Mouse (Mus musculus) kidney, postnatal 0 days (tissue): Measurements from ENCODE around the gene Sass6. TPM values are rescaled to one million over a fixed set of nuclear protein-coding genes. Genes with fewer than 3 reads are reported as not detected.
"Not testable (repeated sequence)": the region's sequence is repeated elsewhere in the genome, so short reads cannot be mapped to it uniquely, and the experiment has no call there.

Experiments used
- ATAC-seq: fragments of 200-750 bp; cut with Nextera tagmentation; replicated peaks from 2 replicates; pipeline ENCODE4 v1.8.0; 2017; ENCODE audit warnings: low read depth, moderate number of reproducible peaks, moderate TSS enrichment, moderate library complexity; ENCODE audit not compliant: low FRiP score
- DNase-seq: peaks from one replicate; pipeline ENCODE4 v3.0.0-alpha.2; 2016; ENCODE audit warnings: low spot score
- H3K27ac ChIP-seq: fragments of 300-500 bp; sonication (generic); 2 replicates; pipeline ENCODE4 v1.5.1; 2014; ENCODE audit warnings: mild to moderate bottlenecking
- H3K27me3 ChIP-seq: fragments of 300-500 bp; sonication (generic); 2 replicates; pipeline ENCODE4 v1.6.1; 2014; ENCODE audit warnings: low read length, mixed read lengths; ENCODE audit not compliant: insufficient read depth
- H3K36me3 ChIP-seq: fragments of 300-500 bp; sonication (generic); 2 replicates; pipeline ENCODE4 v1.6.1; 2014; ENCODE audit warnings: low read length, mixed read lengths; ENCODE audit not compliant: insufficient read depth
- H3K4me1 ChIP-seq: fragments of 300-500 bp; sonication (generic); replicated peaks from 2 replicates; pipeline ENCODE4 v1.6.1; 2014; ENCODE audit warnings: antibody characterized with exemption, low read length, mixed read lengths; ENCODE audit not compliant: insufficient read depth
- H3K4me2 ChIP-seq: fragments of 300-500 bp; sonication (generic); 2 replicates; pipeline ENCODE4 v1.6.1; 2014; ENCODE audit warnings: mild to moderate bottlenecking, low read length, moderate library complexity, mixed read lengths
- H3K4me3 ChIP-seq: fragments of 300-500 bp; sonication (generic); replicated peaks from 2 replicates; pipeline ENCODE4 v1.5.1; 2014; ENCODE audit warnings: low read depth, low read length
- H3K9ac ChIP-seq: fragments of 300-500 bp; sonication (generic); 2 replicates; pipeline ENCODE4 v1.6.1; 2014; ENCODE audit warnings: low read depth, low read length
- H3K9me3 ChIP-seq: fragments of 300-500 bp; sonication (generic); replicated peaks from 2 replicates; pipeline ENCODE4 v1.6.1; 2016; ENCODE audit warnings: low read length, inconsistent platforms, mixed read lengths
- CTCF ChIP-seq: IDR thresholded peaks from 2 replicates; pipeline ENCODE4 v1.5.1; 2016; ENCODE audit warnings: antibody characterized with exemption, low read depth, mild to moderate bottlenecking, moderate library complexity
- WGBS: fragments of 180-500 bp; shearing (Covaris S2); extraction: QIAGEN DNeasy Blood & Tissue Kit; methylation state at CpG from one replicate; pipeline ENCODE4 v1.1.7; 2014; 5-methylcytosine and 5-hydroxymethylcytosine counted together
- polyA plus RNA-seq: library from polyadenylated mRNA; unstranded; fragments of >200 nt; fragmentation: Nextera tagmentation; extraction: Ambion mirVana; gene quantifications from 2 replicates; pipeline ENCODE4 v1.2.1, GENCODE M21; 2015

The Sass6 gene
- polyA plus RNA-seq, 1 experiment from 2014 or later = 10.0 TPM

- H3K4me1 ChIP-seq = no peaks in the 10 kb centered on the region
- no peak overlapping the region for H3K9ac ChIP-seq
- H3K9me3 ChIP-seq = no peaks in the 10 kb centered on the region
- 96% methylated on average over 9 of the region's 9 CpGs for WGBS
- no peaks in the 10 kb centered on the region for H3K27me3 ChIP-seq
- no peak overlapping the region for H3K4me2 ChIP-seq
- DNase-seq (no peak), ATAC-seq (no peak)
- H3K4me3 ChIP-seq = no peak overlapping the region
- no peak for TF ChIP-seq CTCF
- peaks cover 18% of the 10 kb centered on the region; the same call in 1 of the 2 replicates for H3K36me3 ChIP-seq
- H3K27ac ChIP-seq = no peak overlapping the region
Measured at GRCm38 (mm10) chr3:116650698-116651097, 55.9 kb downstream of the Sass6 start.

DNA sequence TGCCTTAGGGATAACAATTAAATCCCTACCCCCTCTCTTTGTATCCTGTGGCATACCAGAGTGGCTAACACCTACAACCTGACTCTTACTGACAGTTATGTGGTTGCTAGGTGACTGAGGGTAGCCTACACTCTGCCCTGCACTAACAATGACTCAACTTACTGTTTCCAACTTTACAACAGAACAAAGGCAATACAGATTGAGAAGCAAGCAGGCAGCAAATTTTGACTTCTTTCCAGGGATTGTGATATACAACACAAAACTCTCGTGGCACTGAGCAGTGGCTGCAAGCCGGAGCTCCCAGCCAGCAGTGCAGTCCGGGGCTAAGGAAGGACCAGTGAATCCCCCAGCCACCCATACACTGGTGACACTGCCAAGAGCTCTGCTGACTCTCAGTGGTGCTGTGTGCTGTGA, 57.3 kb downstream of the Sass6 start:
- no peak for DNase-seq
- Histone ChIP-seq H3K4me3 (no peak overlapping the region), H3K9ac (no peak overlapping the region), H3K4me1 (no peaks in the 10 kb centered on the region), H3K27me3 (no peaks in the 10 kb centered on the region), H3K36me3 (peaks cover 10% of the 10 kb centered on the region; the same call in 1 of the 2 replicates), H3K4me2 (no peak overlapping the region), H3K9me3 (no peaks in the 10 kb centered on the region), H3K27ac (no peak overlapping the region)
- WGBS = 70% methylated on average over 3 of the region's 3 CpGs
- no peak for TF ChIP-seq CTCF
- ATAC-seq = no peak

DNA sequence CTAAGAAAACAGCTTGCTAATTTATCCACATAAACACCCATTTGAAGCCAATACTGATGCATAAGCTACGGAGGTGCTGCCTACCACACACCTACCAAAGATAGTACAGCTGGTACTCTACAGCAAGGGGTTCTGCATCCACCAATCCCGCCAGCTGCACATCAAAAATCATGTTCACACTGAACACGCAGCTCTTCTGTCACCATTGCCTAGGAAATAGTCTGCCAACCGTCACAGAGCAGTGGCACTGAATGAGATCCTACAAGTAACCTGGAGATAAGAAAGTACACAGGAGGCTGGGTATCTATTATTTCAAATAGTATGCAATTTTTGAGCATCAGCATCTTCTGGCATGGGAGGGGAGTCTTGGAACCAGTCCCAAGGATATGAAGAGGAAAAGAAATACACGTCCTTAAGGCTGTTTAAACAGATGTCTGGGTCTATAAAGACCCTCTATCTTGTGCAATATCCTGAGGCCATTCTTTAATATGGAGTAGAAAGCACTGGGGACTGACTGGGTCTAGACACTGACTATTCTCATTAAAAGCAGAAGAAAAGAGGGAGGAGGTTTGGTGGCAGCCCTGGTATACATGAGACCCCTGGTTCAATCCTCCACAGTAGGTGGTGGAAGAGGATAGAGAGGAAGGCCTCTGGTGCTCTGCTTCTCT, 58.6 kb downstream of the Sass6 start:
- no peak for TF ChIP-seq CTCF
- H3K9me3 ChIP-seq = no peaks in the 10 kb centered on the region
- no peak overlapping the region for H3K27ac ChIP-seq
- no peaks in the 10 kb centered on the region for H3K4me1 ChIP-seq
- no peaks in the 10 kb centered on the region for H3K27me3 ChIP-seq
- H3K4me3 ChIP-seq = no peak overlapping the region
- WGBS = 71% methylated on average over 5 of the region's 5 CpGs
- DNase-seq = no peak
- ATAC-seq = no peak
- no peak overlapping the region for H3K9ac ChIP-seq
- no peak overlapping the region for H3K4me2 ChIP-seq
- H3K36me3 ChIP-seq = peaks cover 7% of the 10 kb centered on the region; the same call in 1 of the 2 replicates

DNA sequence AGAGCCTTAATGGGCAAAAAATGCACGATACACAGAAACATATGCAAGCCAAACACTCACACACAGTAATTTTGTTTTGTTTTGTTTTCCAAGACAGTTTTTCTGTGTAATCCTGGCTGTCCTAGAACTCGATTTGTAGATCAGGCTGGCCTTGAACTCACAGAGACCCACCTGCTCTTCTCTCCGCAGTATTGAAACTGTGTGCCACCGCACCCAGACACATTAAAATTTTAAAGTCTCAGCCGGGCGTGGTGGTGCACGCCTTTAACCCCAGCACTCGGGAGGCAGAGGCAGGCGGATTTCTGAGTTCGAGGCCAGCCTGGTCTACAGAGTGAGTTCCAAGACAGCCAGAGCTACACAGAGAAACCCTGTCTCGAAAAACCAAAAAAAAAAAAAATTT, 59.3 kb downstream of the Sass6 start:
- not testable (repeated sequence) for H3K9me3 ChIP-seq, H3K27me3 ChIP-seq, DNase-seq, H3K36me3 ChIP-seq, H3K4me3 ChIP-seq, H3K4me1 ChIP-seq, H3K27ac ChIP-seq, ATAC-seq, H3K9ac ChIP-seq, H3K4me2 ChIP-seq
- WGBS = 95% methylated on average over 11 of the region's 11 CpGs

DNA sequence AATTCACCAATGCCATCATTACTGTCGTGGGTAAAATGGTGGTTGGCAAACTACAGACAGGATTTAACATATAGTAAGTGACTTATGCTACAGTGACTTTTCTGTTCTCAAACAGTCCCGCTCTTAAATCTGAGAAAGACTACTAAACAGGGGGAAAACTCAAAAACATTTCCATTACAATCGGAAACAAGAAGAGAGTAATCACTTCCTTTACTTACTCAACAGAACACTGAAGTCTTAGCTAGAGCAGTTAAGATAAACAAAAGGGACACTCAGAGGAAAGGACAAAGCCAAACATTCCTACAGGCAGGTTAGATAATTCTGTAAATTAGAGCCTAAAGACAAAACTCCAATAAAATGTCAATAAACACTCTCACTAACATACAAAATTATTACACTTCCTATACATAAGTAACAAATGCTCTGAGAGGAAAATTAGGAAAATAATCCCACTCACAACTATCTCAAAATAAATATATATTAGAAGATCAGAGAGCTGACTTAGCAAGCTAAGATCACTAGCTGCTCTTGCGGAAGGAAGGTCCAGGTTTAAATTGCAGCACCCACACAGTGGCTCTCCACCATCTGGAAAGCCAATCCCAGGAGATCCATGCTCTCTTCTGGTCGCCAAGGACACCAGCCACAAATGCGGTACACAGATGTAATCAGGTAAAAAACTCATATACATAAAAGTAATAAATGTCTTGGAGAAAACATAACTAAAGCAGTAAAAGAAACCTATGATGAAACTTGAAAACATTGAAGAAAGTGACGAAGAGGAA, 61.6 kb downstream of the Sass6 start:
- DNase-seq = no peak
- no peak for TF ChIP-seq CTCF
- no peaks in the 10 kb centered on the region for H3K9me3 ChIP-seq
- ATAC-seq = no peak
- 77% methylated on average over 7 of the region's 7 CpGs for WGBS
- H3K36me3 ChIP-seq = no peaks in the 10 kb centered on the region
- H3K27ac ChIP-seq = no peak overlapping the region
- no peak overlapping the region for H3K9ac ChIP-seq
- H3K4me1 ChIP-seq = no peaks in the 10 kb centered on the region; the same call in 1 of the 2 replicates
- H3K27me3 ChIP-seq = no peaks in the 10 kb centered on the region
- H3K4me2 ChIP-seq = no peak overlapping the region
- H3K4me3 ChIP-seq = no peak overlapping the region

GRCm38 (mm10) chr3:116658928-116659565, 64.3 kb downstream of the Sass6 start:
- no peak for TF ChIP-seq CTCF
- ATAC-seq (no peak), DNase-seq (no peak)
- 66% methylated on average over 15 of the region's 15 CpGs for WGBS
- Histone ChIP-seq H3K9ac (no peak overlapping the region), H3K4me1 (no peaks in the 10 kb centered on the region; the same call in none of the 2 replicates), H3K4me2 (no peak overlapping the region), H3K36me3 (no peaks in the 10 kb centered on the region), H3K4me3 (no peak overlapping the region), H3K27me3 (no peaks in the 10 kb centered on the region), H3K27ac (no peak overlapping the region), H3K9me3 (no peaks in the 10 kb centered on the region)
